Mouse (Mus musculus) embryonic facial prominence, embryonic 12.5 days (tissue): Measurements from ENCODE around the gene Col4a3bp. TPM values are rescaled to one million over a fixed set of nuclear protein-coding genes. Genes with fewer than 3 reads are reported as not detected.
A peak's percentile ranks its signal among the peaks of the same experiment; 100 is the strongest.

ENCODE experiments used
- ATAC-seq: fragments of 200-750 bp; cut with Nextera tagmentation; 2 replicates; pipeline ENCODE4 v1.8.0; 2017; ENCODE audit not compliant: insufficient number of reproducible peaks, insufficient read depth, low FRiP score, low TSS enrichment
- H3K27ac ChIP-seq: fragments of 300-500 bp; sonication (generic); 2 replicates; pipeline ENCODE4 v1.5.1; 2016; ENCODE audit warnings: mild to moderate bottlenecking
- H3K27me3 ChIP-seq: fragments of 300-500 bp; sonication (generic); 2 replicates; pipeline ENCODE4 v1.6.1; 2016; ENCODE audit warnings: mild to moderate bottlenecking, moderate library complexity
- H3K36me3 ChIP-seq: fragments of 300-500 bp; sonication (generic); 2 replicates; pipeline ENCODE4 v1.6.1; 2016; ENCODE audit warnings: mild to moderate bottlenecking
- H3K4me1 ChIP-seq: fragments of 300-500 bp; sonication (generic); 2 replicates; pipeline ENCODE4 v1.6.1; 2016
- H3K4me2 ChIP-seq: fragments of 300-500 bp; sonication (generic); replicated peaks from 2 replicates; pipeline ENCODE4 v1.6.1; 2016; ENCODE audit warnings: mild to moderate bottlenecking, moderate library complexity
- H3K4me3 ChIP-seq: fragments of 300-500 bp; sonication (generic); 2 replicates; pipeline ENCODE4 v1.5.1; 2016; ENCODE audit warnings: mild to moderate bottlenecking
- H3K9ac ChIP-seq: fragments of 300-500 bp; sonication (generic); 2 replicates; pipeline ENCODE4 v1.6.1; 2016; ENCODE audit warnings: mild to moderate bottlenecking, moderate library complexity
- H3K9me3 ChIP-seq: fragments of 300-500 bp; sonication (generic); 2 replicates; pipeline ENCODE4 v1.6.1; 2016; ENCODE audit warnings: mild to moderate bottlenecking, moderate library complexity
- WGBS: fragments of 180-500 bp; shearing (Covaris S2); methylation state at CpG from one replicate; pipeline ENCODE4 v1.1.7; 2016; 5-methylcytosine and 5-hydroxymethylcytosine counted together
- polyA plus RNA-seq: library from polyadenylated mRNA; unstranded; fragments of >200 nt; fragmentation: Nextera tagmentation; extraction: Ambion mirVana; gene quantifications from 2 replicates; pipeline ENCODE4 v1.2.1, GENCODE M21; 2016

Gene Col4a3bp
- polyA plus RNA-seq: 10.4 and 10.7 TPM in 2 replicates

DNA sequence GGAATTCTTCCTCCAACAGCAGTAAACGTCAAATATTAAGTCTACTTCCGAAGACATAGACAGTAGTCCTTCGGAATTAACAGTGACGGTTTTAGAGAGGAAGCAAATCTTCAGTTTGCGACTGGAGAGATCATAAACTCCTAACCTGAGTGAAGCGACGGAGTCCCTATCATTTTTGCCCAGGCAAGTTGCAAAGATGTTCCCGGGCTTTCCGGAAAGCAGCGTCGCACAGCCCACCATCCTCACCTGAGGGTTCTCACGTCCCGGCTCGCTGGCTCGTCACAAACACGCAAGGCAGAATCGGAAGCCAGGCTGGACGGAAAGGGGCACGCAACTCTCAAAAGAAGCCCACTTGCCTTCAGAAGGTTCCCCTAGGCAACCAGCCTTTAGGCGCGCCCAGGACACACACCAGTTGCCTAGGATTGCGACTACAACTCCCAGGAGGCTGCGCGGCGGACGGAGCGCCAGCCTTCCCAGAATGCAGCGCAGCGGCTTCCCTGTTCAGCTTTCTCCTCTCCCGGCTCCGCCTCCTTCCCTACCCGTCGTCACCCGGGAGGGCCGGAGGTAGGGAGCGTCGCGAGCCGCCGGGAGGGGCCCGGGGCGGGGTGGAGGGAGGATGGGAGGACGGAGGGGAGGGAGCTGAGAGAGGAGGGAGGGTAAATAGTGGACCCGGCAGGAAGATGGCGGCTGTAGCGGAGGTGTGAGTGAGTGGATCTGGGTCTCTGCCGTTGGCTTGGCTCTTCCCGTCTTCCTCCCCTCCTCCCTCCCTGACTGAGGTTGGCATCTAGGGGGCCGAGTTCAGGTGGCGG lies at the start of gene Col4a3bp, which contains the start of gene Polk:
Gene Col4a3bp (plus strand): TSS at position 538 of the 809 bp plus-strand sequence.
Gene Polk (minus strand): TSS at position 499 of the 809 bp plus-strand sequence.
- peak within 1 kb of the TSS; percentile 79 for H3K4me2 ChIP-seq
- no peaks in the 10 kb centered on the region for H3K36me3 ChIP-seq
- peak within 1 kb of the TSS; percentile 98 for H3K4me3 ChIP-seq
- ATAC-seq: peak; percentile 99
- WGBS: under 1% methylated on average over 48 of the region's 50 CpGs
- H3K27ac ChIP-seq: peak within 1 kb of the TSS; percentile 88
- no peaks in the 10 kb centered on the region for H3K9me3 ChIP-seq
- peak within 1 kb of the TSS; percentile 93 for H3K9ac ChIP-seq
- H3K4me1 ChIP-seq: peaks cover 10% of the 10 kb centered on the region; the same call in 1 of the 2 replicates
- H3K27me3 ChIP-seq: no peaks in the 10 kb centered on the region

DNA sequence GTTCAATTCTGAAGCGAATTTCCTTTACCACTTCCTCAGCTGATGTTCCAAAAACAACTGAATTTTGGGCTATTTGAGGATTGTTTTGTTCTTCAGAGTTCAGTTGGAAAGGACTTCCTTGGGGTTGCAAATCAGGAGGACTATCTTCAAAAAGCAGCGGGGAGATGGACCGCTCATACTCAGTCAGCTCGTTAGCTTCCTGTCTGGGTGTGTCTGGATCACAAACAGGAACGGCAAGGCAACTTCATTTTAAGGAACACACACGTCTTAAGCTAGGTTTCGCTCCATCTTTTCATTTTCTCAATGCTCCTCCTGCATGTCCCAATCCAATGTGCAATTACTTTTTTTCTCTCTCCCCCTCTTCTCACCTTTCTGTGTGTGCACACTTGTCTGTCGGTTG lies 45.8 kb upstream of the Col4a3bp start:
- 0 out of 2 replicates have a peak, but pooled peaks cover 6% of the 10 kb centered on the region for H3K36me3 ChIP-seq
- no peaks in the 10 kb centered on the region for H3K27me3 ChIP-seq
- H3K4me3 ChIP-seq: no peak overlapping the region
- no peak for ATAC-seq
- no peak overlapping the region for H3K27ac ChIP-seq
- 87% methylated on average over 8 of the region's 8 CpGs for WGBS
- no peaks in the 10 kb centered on the region for H3K4me1 ChIP-seq
- no peaks in the 10 kb centered on the region for H3K9me3 ChIP-seq
- H3K4me2 ChIP-seq: no peak overlapping the region
- no peak overlapping the region for H3K9ac ChIP-seq

- H3K4me2 ChIP-seq: no peak overlapping the region
- H3K4me3 ChIP-seq: no peak overlapping the region
- 82% methylated on average over 2 of the region's 2 CpGs for WGBS
- no peak overlapping the region for H3K9ac ChIP-seq
- no peaks in the 10 kb centered on the region for H3K27me3 ChIP-seq
- no peak overlapping the region for H3K27ac ChIP-seq
- H3K36me3 ChIP-seq: 0 out of 2 replicates have a peak, but pooled peaks cover 6% of the 10 kb centered on the region
- no peaks in the 10 kb centered on the region for H3K4me1 ChIP-seq
- no peak for ATAC-seq
- H3K9me3 ChIP-seq: no peaks in the 10 kb centered on the region
Observed at GRCm38 (mm10) chr13:96499891-96500290, 42.5 kb upstream of the Col4a3bp start.

DNA sequence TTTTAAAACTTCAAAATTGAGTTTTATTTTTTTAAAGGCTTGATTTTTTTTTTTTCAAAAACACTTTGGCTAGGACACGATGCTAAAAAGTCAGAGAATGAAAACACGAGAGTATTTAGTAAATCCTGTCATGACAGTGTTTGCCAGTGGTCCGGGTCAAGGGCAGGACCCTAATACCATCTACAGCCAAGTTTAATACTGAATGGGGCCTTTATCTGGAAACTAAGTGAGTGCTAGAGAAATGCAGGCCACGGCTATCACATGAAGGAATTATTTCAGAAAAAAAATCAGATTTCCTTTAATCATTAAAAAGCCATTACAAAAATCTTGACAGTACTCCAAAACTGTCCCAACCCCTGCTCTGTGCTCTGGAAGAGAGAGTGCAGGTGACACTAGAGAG lies 36.8 kb upstream of the Col4a3bp start:
- Histone ChIP-seq H3K9me3 (no peaks in the 10 kb centered on the region), H3K36me3 (0 out of 2 replicates have a peak, but pooled peaks cover 3% of the 10 kb centered on the region), H3K4me3 (no peak overlapping the region), H3K4me2 (no peak overlapping the region), H3K27ac (no peak overlapping the region), H3K27me3 (no peaks in the 10 kb centered on the region), H3K9ac (no peak overlapping the region), H3K4me1 (no peaks in the 10 kb centered on the region)
- no peak for ATAC-seq
- 79% methylated on average over 4 of the region's 4 CpGs for WGBS

- ATAC-seq: no peak
- no peaks in the 10 kb centered on the region for H3K36me3 ChIP-seq
- no peaks in the 10 kb centered on the region for H3K4me1 ChIP-seq
- no peaks in the 10 kb centered on the region for H3K27me3 ChIP-seq
- no peak overlapping the region for H3K4me3 ChIP-seq
- no peak overlapping the region for H3K9ac ChIP-seq
- H3K9me3 ChIP-seq: no peaks in the 10 kb centered on the region
- no peak overlapping the region for H3K4me2 ChIP-seq
- H3K27ac ChIP-seq: no peak overlapping the region
- 82% methylated on average over 6 of the region's 6 CpGs for WGBS
Observed at GRCm38 (mm10) chr13:96506313-96506712, 36.1 kb upstream of the Col4a3bp start.

DNA sequence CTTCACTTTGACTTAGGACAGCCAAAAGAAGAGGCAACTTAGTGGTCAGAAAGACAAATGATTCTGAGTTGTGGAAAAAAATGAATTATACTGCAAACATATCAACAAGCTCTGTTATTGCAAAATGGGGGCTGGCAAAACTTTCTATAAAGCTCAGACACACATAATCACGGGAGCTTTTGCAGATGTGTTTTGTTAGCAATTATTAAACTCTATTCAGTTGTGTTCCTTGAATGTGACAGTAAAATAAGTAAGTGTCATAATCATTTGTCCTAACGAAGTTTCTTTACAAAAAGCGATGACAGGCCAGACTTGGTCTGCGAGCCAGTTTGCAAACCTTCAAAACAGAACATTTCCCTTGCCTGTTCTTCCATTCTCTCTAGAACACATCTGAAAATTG lies 34.9 kb upstream of the Col4a3bp start:
- Histone ChIP-seq H3K36me3 (no peaks in the 10 kb centered on the region), H3K4me2 (no peak overlapping the region), H3K27me3 (no peaks in the 10 kb centered on the region), H3K9ac (no peak overlapping the region), H3K9me3 (no peaks in the 10 kb centered on the region), H3K4me3 (no peak overlapping the region), H3K27ac (no peak overlapping the region), H3K4me1 (no peaks in the 10 kb centered on the region)
- 90% methylated on average over 4 of the region's 4 CpGs for WGBS
- ATAC-seq: no peak

GRCm38 (mm10) chr13:96510635-96511034 lies 31.8 kb upstream of the Col4a3bp start:
- no peaks in the 10 kb centered on the region for H3K4me1 ChIP-seq
- no peaks in the 10 kb centered on the region for H3K36me3 ChIP-seq
- no peak overlapping the region for H3K4me2 ChIP-seq
- no peak for ATAC-seq
- no peak overlapping the region for H3K27ac ChIP-seq
- H3K27me3 ChIP-seq: no peaks in the 10 kb centered on the region
- no peaks in the 10 kb centered on the region for H3K9me3 ChIP-seq
- 87% methylated on average over 13 of the region's 13 CpGs for WGBS
- no peak overlapping the region for H3K9ac ChIP-seq
- H3K4me3 ChIP-seq: no peak overlapping the region

DNA sequence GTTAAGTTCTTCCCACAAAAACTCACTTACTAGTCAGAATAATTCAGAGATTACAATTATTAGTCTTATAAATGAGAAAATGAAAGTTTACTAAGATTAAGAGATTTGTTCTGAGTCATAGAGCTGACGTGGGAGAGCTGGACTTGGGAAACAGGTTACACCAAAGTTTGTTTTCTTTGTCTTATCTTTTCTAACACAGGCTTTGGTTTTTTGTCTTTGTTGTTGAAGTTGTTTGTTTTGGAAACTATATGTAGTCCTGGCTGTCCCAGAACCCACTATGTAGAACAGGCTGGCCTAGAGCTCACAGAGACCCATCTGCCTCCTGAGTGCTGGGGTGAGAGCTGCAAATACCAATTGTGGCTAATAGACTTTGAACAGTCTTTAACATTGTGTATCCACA lies 31.2 kb upstream of the Col4a3bp start:
- Histone ChIP-seq H3K4me2 (no peak overlapping the region), H3K4me3 (no peak overlapping the region), H3K27ac (no peak overlapping the region), H3K27me3 (no peaks in the 10 kb centered on the region), H3K4me1 (no peaks in the 10 kb centered on the region), H3K9ac (no peak overlapping the region), H3K9me3 (no peaks in the 10 kb centered on the region), H3K36me3 (no peaks in the 10 kb centered on the region)
- ATAC-seq: no peak
- WGBS: 71% methylated on average over 1 of the region's 1 CpGs

DNA sequence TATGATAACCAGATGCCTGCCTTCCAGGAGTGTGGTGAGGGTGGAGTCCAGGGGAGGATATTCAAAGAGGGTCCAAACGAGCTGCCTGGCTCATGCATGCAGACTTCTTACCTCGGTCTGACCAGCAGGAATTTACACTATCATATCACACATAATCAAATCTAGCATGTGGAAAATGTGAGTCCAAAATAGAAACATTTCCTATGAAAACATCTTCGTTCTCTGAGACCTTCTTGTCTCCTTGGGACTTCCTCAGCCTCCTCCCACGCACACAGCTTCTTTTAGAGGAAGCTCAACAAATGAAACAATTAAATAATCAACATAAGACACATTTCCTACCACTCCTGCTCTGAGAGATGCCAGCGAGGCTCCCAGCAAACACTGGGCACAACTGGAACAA lies 30.5 kb upstream of the Col4a3bp start:
- H3K27ac ChIP-seq: no peak overlapping the region
- H3K4me3 ChIP-seq: no peak overlapping the region
- no peak overlapping the region for H3K9ac ChIP-seq
- H3K27me3 ChIP-seq: no peaks in the 10 kb centered on the region
- H3K9me3 ChIP-seq: no peaks in the 10 kb centered on the region
- WGBS: 65% methylated on average over 5 of the region's 5 CpGs
- no peaks in the 10 kb centered on the region for H3K36me3 ChIP-seq
- no peak overlapping the region for H3K4me2 ChIP-seq
- no peak for ATAC-seq
- H3K4me1 ChIP-seq: no peaks in the 10 kb centered on the region

GRCm38 (mm10) chr13:96514154-96514942 lies 28.1 kb upstream of the Col4a3bp start:
- Histone ChIP-seq H3K4me2 (no peak overlapping the region), H3K27ac (no peak overlapping the region), H3K36me3 (no peaks in the 10 kb centered on the region), H3K9me3 (no peaks in the 10 kb centered on the region), H3K9ac (no peak overlapping the region), H3K4me3 (no peak overlapping the region), H3K27me3 (no peaks in the 10 kb centered on the region), H3K4me1 (no peaks in the 10 kb centered on the region)
- no peak for ATAC-seq
- WGBS: 89% methylated on average over 5 of the region's 5 CpGs

GRCm38 (mm10) chr13:96516249-96516648 lies 26.2 kb upstream of the Col4a3bp start:
- no peak overlapping the region for H3K4me2 ChIP-seq
- ATAC-seq: no peak
- no peaks in the 10 kb centered on the region for H3K4me1 ChIP-seq
- 92% methylated on average over 9 of the region's 9 CpGs for WGBS
- H3K9me3 ChIP-seq: no peaks in the 10 kb centered on the region
- no peak overlapping the region for H3K4me3 ChIP-seq
- H3K9ac ChIP-seq: no peak overlapping the region
- no peak overlapping the region for H3K27ac ChIP-seq
- no peaks in the 10 kb centered on the region for H3K36me3 ChIP-seq
- no peaks in the 10 kb centered on the region for H3K27me3 ChIP-seq

DNA sequence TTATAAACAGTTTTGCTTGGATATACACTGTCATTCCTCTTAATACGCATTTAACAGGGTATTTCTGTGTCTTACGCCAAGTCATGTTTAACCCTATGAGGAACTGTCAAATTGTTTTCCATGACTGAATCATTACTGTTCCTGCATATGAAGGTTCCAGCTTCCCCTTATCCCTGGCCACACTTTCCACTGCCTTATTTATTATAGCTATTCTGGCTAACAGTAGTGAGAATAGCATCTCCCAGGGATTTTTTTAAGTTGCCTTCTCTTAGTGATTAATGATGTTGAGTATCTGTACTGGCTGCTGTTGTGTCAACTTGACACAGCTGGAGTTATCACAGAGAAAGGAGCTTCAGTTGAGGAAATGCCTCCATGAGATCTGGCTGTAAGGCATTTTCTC lies 25.1 kb upstream of the Col4a3bp start:
- WGBS: 97% methylated on average over 2 of the region's 2 CpGs
- no peak overlapping the region for H3K9ac ChIP-seq
- no peaks in the 10 kb centered on the region for H3K4me1 ChIP-seq
- no peak overlapping the region for H3K4me3 ChIP-seq
- H3K4me2 ChIP-seq: no peak overlapping the region
- no peak for ATAC-seq
- no peaks in the 10 kb centered on the region for H3K9me3 ChIP-seq
- no peaks in the 10 kb centered on the region for H3K36me3 ChIP-seq
- H3K27ac ChIP-seq: no peak overlapping the region
- H3K27me3 ChIP-seq: no peaks in the 10 kb centered on the region
